Mouse (Mus musculus): ENCODE data around the gene Map3k5.

DNA sequence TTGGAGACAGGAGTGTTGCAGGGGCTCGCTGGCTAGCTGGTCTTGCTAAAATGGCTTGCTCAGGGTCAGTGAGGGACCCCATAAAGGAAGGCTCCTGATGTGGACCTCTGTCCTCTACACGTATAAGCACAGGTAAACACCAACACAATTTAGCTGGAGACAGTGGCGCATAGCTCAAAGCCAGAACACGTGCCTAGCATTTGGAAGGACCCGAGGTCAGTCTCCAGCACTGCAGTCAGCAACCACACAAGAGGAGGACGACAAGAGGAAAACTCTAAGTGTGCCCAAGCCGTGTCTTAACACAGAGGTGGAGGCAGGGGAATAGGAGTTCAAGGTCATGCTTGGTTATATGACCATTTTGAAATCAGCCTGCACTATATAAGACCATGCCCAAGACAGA, 5.9 kb downstream of the Map3k5 start:
- TF ChIP-seq FLI1 (IDR thresholded peaks at IDR 0.05; ENCODE audit: low read length) = no peak
- no peak for TF ChIP-seq GATA1 (IDR thresholded peaks at IDR 0.05; ENCODE audit: borderline replicate concordance, low read length)
